Mouse (Mus musculus) liver, postnatal 0 days (tissue): Measurements from ENCODE around the gene Flot1.

ENCODE experiments used
- CTCF ChIP-seq: sonication (generic); IDR thresholded peaks from 2 replicates; pipeline ENCODE4 v1.5.1; 2016; ENCODE audit warnings: antibody characterized with exemption, low read depth
- EP300 ChIP-seq: IDR thresholded peaks from 2 replicates; pipeline ENCODE4 v1.6.1; 2016; ENCODE audit warnings: antibody characterized with exemption, low read depth, mild to moderate bottlenecking

- TF ChIP-seq CTCF = no peak
- no peak for TF ChIP-seq EP300
Measured at GRCm38 (mm10) chr17:35833239-35833751, 10.3 kb downstream of the Flot1 start.
